Mouse (Mus musculus) hindbrain, embryonic 11.5 days (tissue): Measurements from ENCODE around the gene Ssr1. TPM values are rescaled to one million over a fixed set of nuclear protein-coding genes. Genes with fewer than 3 reads are reported as not detected.
A peak's percentile ranks its signal among the peaks of the same experiment; 100 is the strongest.

Experiments used
- ATAC-seq: fragments of 200-750 bp; cut with Nextera tagmentation; 2 replicates; pipeline ENCODE4 v1.8.0; 2017; ENCODE audit warnings: mild to moderate bottlenecking, moderate TSS enrichment, moderate library complexity; ENCODE audit not compliant: low FRiP score
- DNase-seq: peaks from one replicate; pipeline ENCODE4 v3.0.0-alpha.2; 2015; ENCODE audit warnings: low spot score
- H3K27ac ChIP-seq: fragments of 300-500 bp; sonication (generic); 2 replicates; pipeline ENCODE4 v1.5.1; 2014; ENCODE audit warnings: mild to moderate bottlenecking, low read depth, low read length
- H3K27me3 ChIP-seq: fragments of 300-500 bp; sonication (generic); 2 replicates; pipeline ENCODE4 v1.6.1; 2014; ENCODE audit warnings: mild to moderate bottlenecking, low read length, moderate library complexity, mixed read lengths; ENCODE audit not compliant: control insufficient read depth, insufficient read depth
- H3K36me3 ChIP-seq: fragments of 300-500 bp; sonication (generic); 2 replicates; pipeline ENCODE4 v1.6.1; 2014; ENCODE audit warnings: mild to moderate bottlenecking, low read length, moderate library complexity, mixed read lengths; ENCODE audit not compliant: control insufficient read depth, insufficient read depth
- H3K4me1 ChIP-seq: fragments of 300-500 bp; sonication (generic); replicated peaks from 2 replicates; pipeline ENCODE4 v1.6.1; 2014; ENCODE audit warnings: low read length, mixed read lengths; ENCODE audit not compliant: control insufficient read depth, insufficient read depth
- H3K4me2 ChIP-seq: fragments of 300-500 bp; sonication (generic); replicated peaks from 2 replicates; pipeline ENCODE4 v1.6.1; 2014; ENCODE audit warnings: mild to moderate bottlenecking, low read depth, low read length
- H3K4me3 ChIP-seq: fragments of 300-500 bp; sonication (generic); 2 replicates; pipeline ENCODE4 v1.5.1; 2014; ENCODE audit warnings: low read depth, low read length
- H3K9ac ChIP-seq: fragments of 300-500 bp; sonication (generic); 2 replicates; pipeline ENCODE4 v1.6.1; 2014; ENCODE audit warnings: low read depth, low read length
- H3K9me3 ChIP-seq: fragments of 300-500 bp; sonication (generic); 2 replicates; pipeline ENCODE4 v1.6.1; 2016; ENCODE audit warnings: low read length; ENCODE audit not compliant: control insufficient read depth
- WGBS: fragments of 180-500 bp; shearing (Covaris S2); extraction: QIAGEN DNeasy Blood & Tissue Kit; methylation state at CpG from one replicate; pipeline ENCODE4 v1.1.7; 2014; 5-methylcytosine and 5-hydroxymethylcytosine counted together
- polyA plus RNA-seq: library from polyadenylated mRNA; unstranded; fragments of >200 nt; fragmentation: Nextera tagmentation; extraction: Ambion mirVana; gene quantifications from 2 replicates; pipeline ENCODE4 v1.2.1, GENCODE M21; 2014

Ssr1 gene
- polyA plus RNA-seq = 91.2 and 110 TPM in 2 replicates

GRCm38 (mm10) chr13:37993704-37994404 lies at the start of gene Ssr1:
Ssr1 (minus strand) TSS chr13:37994217.
- peak within 1 kb of the TSS; percentile 88 for H3K27ac ChIP-seq
- 0 out of 2 replicates have a peak, but pooled peaks cover 4% of the 10 kb centered on the region for H3K4me1 ChIP-seq
- peak within 1 kb of the TSS; percentile 94 for H3K9ac ChIP-seq
- ATAC-seq = peak; percentile 98
- H3K9me3 ChIP-seq = no peaks in the 10 kb centered on the region
- DNase-seq = peak; percentile 99
- WGBS = under 1% methylated on average over 81 of the region's 89 CpGs
- H3K27me3 ChIP-seq = no peaks in the 10 kb centered on the region
- H3K36me3 ChIP-seq = peaks cover 7% of the 10 kb centered on the region; the same call in 1 of the 2 replicates
- H3K4me2 ChIP-seq = peak within 1 kb of the TSS; percentile 76
- H3K4me3 ChIP-seq = peak within 1 kb of the TSS; percentile 93

GRCm38 (mm10) chr13:38037811-38038210 lies 43.8 kb upstream of the Ssr1 start:
- Histone ChIP-seq H3K27me3 (no peaks in the 10 kb centered on the region), H3K9me3 (no peaks in the 10 kb centered on the region), H3K9ac (peak overlapping the region; percentile 80), H3K4me3 (peak overlapping the region; percentile 81), H3K27ac (no peak overlapping the region), H3K4me1 (0 out of 2 replicates have a peak, but pooled peaks cover 5% of the 10 kb centered on the region), H3K4me2 (peak overlapping the region; percentile 85), H3K36me3 (0 out of 2 replicates have a peak, but pooled peaks cover 2% of the 10 kb centered on the region)
- DNase-seq (no peak), ATAC-seq (no peak)
- WGBS = 59% methylated on average over 12 of the region's 12 CpGs

DNA sequence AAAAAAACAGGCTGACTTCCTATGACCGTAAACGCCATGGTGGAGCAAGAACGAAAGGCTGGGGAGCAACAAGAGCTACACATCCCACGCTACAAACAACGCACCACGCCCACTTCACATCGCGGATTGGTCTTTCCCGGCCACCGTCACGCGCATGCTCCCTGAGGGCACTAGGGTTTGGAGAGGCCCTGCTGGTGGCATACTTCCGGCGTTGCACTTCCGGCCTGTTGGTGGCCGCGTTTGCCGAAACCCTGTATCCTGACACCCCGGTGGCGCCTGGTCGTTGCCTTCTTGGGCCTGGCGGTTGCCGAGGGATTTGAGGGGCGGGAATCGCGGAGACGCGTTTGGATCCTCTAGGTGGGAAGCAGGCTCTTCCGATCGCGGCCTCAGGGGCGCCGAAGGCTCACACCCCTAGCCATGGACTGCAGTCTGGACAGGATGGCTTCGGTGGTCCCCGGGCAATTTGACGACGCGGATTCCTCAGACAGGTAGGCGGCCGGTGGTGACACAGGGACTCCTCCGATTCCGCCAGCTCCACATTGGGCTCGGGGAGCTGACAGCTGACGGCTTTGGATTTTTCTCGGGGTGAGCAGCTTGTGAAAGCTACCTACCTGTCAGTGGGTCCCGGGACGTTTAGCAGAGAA lies 43.1 kb upstream of the Ssr1 start, which contains the start of gene Cage1:
TSS of gene Cage1 (minus strand) at position 26 of the 644 bp plus-strand sequence.
- DNase-seq = peak; percentile 99
- Histone ChIP-seq H3K4me2 (peak within 1 kb of the TSS; percentile 85), H3K4me1 (0 out of 2 replicates have a peak, but pooled peaks cover 5% of the 10 kb centered on the region), H3K4me3 (peak within 1 kb of the TSS; percentile 81), H3K9ac (peak within 1 kb of the TSS; percentile 80), H3K27ac (no peak within 1 kb of the TSS), H3K27me3 (no peaks in the 10 kb centered on the region), H3K36me3 (0 out of 2 replicates have a peak, but pooled peaks cover 2% of the 10 kb centered on the region), H3K9me3 (no peaks in the 10 kb centered on the region)
- WGBS = under 1% methylated on average over 47 of the region's 47 CpGs
- ATAC-seq = peak; percentile 97

DNA sequence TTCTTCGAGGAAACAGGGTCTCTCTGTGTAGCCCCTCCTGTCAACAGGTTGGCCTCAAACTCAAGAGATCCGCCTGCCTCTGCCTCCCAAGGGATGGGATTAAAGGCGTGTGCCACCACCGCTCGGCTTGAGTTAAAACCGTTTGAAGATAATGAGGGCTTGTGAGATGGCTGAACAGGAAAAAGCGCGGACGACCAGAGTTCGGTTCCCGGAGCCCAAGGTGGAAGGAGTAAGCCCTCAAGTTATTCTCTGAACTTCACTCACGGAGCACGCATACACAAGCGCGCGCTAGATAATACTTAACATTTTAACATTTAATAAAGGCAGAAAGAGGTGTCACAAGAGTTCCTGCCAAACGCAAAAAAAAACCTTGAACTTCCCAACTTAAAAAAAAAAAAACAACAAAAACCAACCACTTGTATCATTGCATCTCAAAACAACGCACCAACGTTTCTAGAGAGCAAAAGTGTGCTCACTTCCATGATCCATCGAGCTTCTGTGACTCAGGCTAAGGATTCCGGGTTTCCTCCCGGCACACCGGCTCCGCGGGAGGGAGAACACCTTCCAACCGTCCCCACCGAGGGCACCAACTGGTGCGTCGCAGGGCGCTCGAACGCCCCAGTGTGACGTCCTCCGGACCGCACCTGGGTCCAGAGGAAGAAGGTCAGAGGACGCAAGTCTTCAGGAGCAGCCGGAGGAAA lies 42.5 kb upstream of the Ssr1 start, which contains the start of gene Riok1:
TSS of gene Riok1 (plus strand) at position 653 of the 701 bp plus-strand sequence.
- H3K4me2 ChIP-seq = peak within 1 kb of the TSS; percentile 85
- peak within 1 kb of the TSS; percentile 80 for H3K9ac ChIP-seq
- H3K4me3 ChIP-seq = peak within 1 kb of the TSS; percentile 81
- 0 out of 2 replicates have a peak, but pooled peaks cover 2% of the 10 kb centered on the region for H3K36me3 ChIP-seq
- DNase-seq = peak; percentile 14
- WGBS = 11% methylated on average over 37 of the region's 37 CpGs
- H3K27ac ChIP-seq = no peak within 1 kb of the TSS
- 0 out of 2 replicates have a peak, but pooled peaks cover 5% of the 10 kb centered on the region for H3K4me1 ChIP-seq
- H3K27me3 ChIP-seq = no peaks in the 10 kb centered on the region
- ATAC-seq = no peak
- H3K9me3 ChIP-seq = no peaks in the 10 kb centered on the region

- no peak overlapping the region for H3K4me2 ChIP-seq
- no peaks in the 10 kb centered on the region for H3K4me1 ChIP-seq
- H3K9ac ChIP-seq = no peak overlapping the region
- no peak overlapping the region for H3K27ac ChIP-seq
- H3K27me3 ChIP-seq = no peaks in the 10 kb centered on the region
- H3K4me3 ChIP-seq = no peak overlapping the region
- H3K36me3 ChIP-seq = no peaks in the 10 kb centered on the region
- ATAC-seq (no peak), DNase-seq (no peak)
- WGBS = 87% methylated on average over 4 of the region's 4 CpGs
- H3K9me3 ChIP-seq = no peaks in the 10 kb centered on the region
Measured at GRCm38 (mm10) chr13:38028407-38028806, 34.4 kb upstream of the Ssr1 start.

DNA sequence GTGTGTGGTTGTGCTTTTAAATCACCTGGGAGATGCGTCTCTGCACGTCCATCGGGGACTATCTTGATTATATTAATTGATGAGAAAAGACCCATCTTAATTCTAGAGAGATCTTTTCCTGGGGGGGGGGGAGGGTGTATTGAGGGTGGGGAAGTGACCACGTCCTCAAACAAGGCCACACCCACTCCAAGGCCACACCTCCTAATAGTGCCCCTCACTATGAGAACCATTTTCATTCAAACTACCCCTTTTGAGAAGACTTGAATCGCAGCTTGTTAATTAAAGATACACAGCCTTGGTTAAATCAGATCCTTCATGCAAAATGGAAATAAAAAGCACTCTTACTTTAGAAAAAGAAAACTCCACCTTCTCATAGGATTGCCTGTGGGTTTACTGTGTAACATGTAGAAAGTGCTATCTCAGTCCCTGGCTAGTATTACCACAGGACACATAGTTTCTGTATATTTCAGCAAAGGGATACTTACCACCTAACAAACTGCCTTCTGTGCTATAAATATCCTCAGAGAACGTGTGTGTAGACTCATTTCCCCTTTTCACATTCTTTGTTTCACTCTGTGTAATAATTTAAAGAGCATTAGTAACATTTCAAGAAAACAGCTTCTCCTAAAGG lies 33.7 kb upstream of the Ssr1 start:
- ATAC-seq = no peak
- H3K27me3 ChIP-seq = no peaks in the 10 kb centered on the region
- no peak overlapping the region for H3K4me2 ChIP-seq
- H3K9me3 ChIP-seq = no peaks in the 10 kb centered on the region
- WGBS = 65% methylated on average over 6 of the region's 6 CpGs
- no peaks in the 10 kb centered on the region for H3K36me3 ChIP-seq
- DNase-seq = no peak
- no peak overlapping the region for H3K9ac ChIP-seq
- no peaks in the 10 kb centered on the region for H3K4me1 ChIP-seq
- no peak overlapping the region for H3K4me3 ChIP-seq
- no peak overlapping the region for H3K27ac ChIP-seq

- no peak for DNase-seq
- no peak for ATAC-seq
- Histone ChIP-seq H3K36me3 (no peaks in the 10 kb centered on the region), H3K9me3 (no peaks in the 10 kb centered on the region), H3K27me3 (no peaks in the 10 kb centered on the region), H3K9ac (no peak overlapping the region), H3K4me1 (no peaks in the 10 kb centered on the region), H3K4me2 (no peak overlapping the region), H3K27ac (no peak overlapping the region), H3K4me3 (no peak overlapping the region)
- 37% methylated on average over 4 of the region's 4 CpGs for WGBS
Measured at GRCm38 (mm10) chr13:38025874-38026273, 31.9 kb upstream of the Ssr1 start.

DNA sequence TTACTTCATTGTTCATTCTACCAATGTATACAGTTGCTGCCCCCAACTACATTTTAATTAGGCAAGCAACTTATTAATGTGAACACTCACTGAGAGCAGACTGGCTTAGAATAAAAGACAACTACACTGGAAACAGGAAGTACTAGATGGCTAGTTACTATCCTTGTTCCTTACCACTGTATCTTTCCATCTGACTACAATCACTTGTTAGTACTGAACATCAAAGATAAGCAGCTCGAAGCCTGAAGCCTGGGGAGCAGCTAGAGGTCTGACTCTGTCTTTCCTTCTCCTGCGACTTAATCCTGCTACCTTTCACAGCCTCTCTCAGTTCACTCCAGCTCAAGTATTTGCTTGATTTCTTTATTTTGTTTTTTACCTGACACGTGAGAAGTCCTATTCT lies 24.8 kb upstream of the Ssr1 start:
- Histone ChIP-seq H3K4me3 (no peak overlapping the region), H3K9me3 (0 out of 2 replicates have a peak, but pooled peaks cover 3% of the 10 kb centered on the region), H3K27me3 (no peaks in the 10 kb centered on the region), H3K27ac (no peak overlapping the region), H3K4me2 (no peak overlapping the region), H3K36me3 (no peaks in the 10 kb centered on the region), H3K9ac (no peak overlapping the region), H3K4me1 (no peaks in the 10 kb centered on the region)
- DNase-seq = no peak
- no peak for ATAC-seq
- WGBS = 82% methylated on average over 3 of the region's 3 CpGs
